ENCODE assay signal across 10 mouse cellular contexts in genomic region chr7:132657371-132658057, GRCm38 (mm10). TPM values are rescaled to one million over a fixed set of nuclear protein-coding genes. Genes with fewer than 3 reads are reported as not detected.
DNase-seq lines count a peak whose midpoint lies in the region; ATAC-seq and TF ChIP-seq lines count a peak whose summit lies in the region.
"Had no signal": no experiment of that assay in that cellular context is flagged by ENCODE, and none has a peak within 500 bp of the region (broad histone marks: within the 10 kb centered on the region; RNA-seq: fewer than 3 reads in every experiment).

No protein-coding gene starts in this region.

- H3K27ac ChIP-seq in heart, embryonic 13.5 days (replicated peaks): peak overlapping the region; percentile 79
- H3K27ac ChIP-seq in midbrain, embryonic 11.5 days (ENCODE audit: low read depth, low read length): no peak overlapping the region
- H3K27ac ChIP-seq in midbrain, postnatal 0 days (ENCODE audit: low read depth, low read length): no peak overlapping the region
- H3K27ac ChIP-seq in intestine, postnatal 0 days (ENCODE audit: low read depth, low read length): peak overlapping the region; percentile 28; the same call in 1 of the 2 replicates

- H3K36me3 ChIP-seq in heart, embryonic 13.5 days: no peaks in the 10 kb centered on the region
- no peaks in the 10 kb centered on the region for H3K36me3 ChIP-seq in midbrain, embryonic 11.5 days (ENCODE audit: control insufficient read depth, insufficient read depth, low read length)
- no peaks in the 10 kb centered on the region for H3K36me3 ChIP-seq in midbrain, postnatal 0 days (ENCODE audit: insufficient read depth, low read length)
- no peaks in the 10 kb centered on the region; the same call in 1 of the 2 replicates for H3K36me3 ChIP-seq in intestine, postnatal 0 days (ENCODE audit: control insufficient read depth, insufficient read depth)

- H3K9ac ChIP-seq in heart, embryonic 13.5 days: peak overlapping the region; percentile 64; the same call in 1 of the 2 replicates
- no peak overlapping the region for H3K9ac ChIP-seq in midbrain, embryonic 11.5 days (ENCODE audit: low read length)
- no peak overlapping the region for H3K9ac ChIP-seq in midbrain, postnatal 0 days (replicated peaks; ENCODE audit: low read length, poor library complexity, severe bottlenecking)
- no peak overlapping the region for H3K9ac ChIP-seq in intestine, postnatal 0 days (ENCODE audit: low read depth, low read length)

- H3K9me3 ChIP-seq in heart, embryonic 13.5 days: no peaks in the 10 kb centered on the region
- H3K9me3 ChIP-seq in midbrain, embryonic 11.5 days (ENCODE audit: control insufficient read depth, low read length): no peaks in the 10 kb centered on the region
- H3K9me3 ChIP-seq in midbrain, postnatal 0 days (ENCODE audit: low read length): no peaks in the 10 kb centered on the region
- H3K9me3 ChIP-seq in intestine, postnatal 0 days (ENCODE audit: control insufficient read depth): no peaks in the 10 kb centered on the region

- H3K27me3 ChIP-seq in heart, embryonic 13.5 days (replicated peaks): no peaks in the 10 kb centered on the region
- no peaks in the 10 kb centered on the region for H3K27me3 ChIP-seq in midbrain, embryonic 11.5 days (ENCODE audit: control insufficient read depth, insufficient read depth, low read length)
- H3K27me3 ChIP-seq in midbrain, postnatal 0 days (ENCODE audit: insufficient read depth, low read length): no peaks in the 10 kb centered on the region
- no peaks in the 10 kb centered on the region for H3K27me3 ChIP-seq in intestine, postnatal 0 days (replicated peaks; ENCODE audit: control insufficient read depth, insufficient read depth, low read length)

- TF ChIP-seq CTCF in midbrain, postnatal 0 days (IDR thresholded peaks at IDR 0.05): no peak
- no peak for TF ChIP-seq CTCF in intestine, postnatal 0 days (IDR thresholded peaks at IDR 0.05; ENCODE audit: low read depth)

- H3K4me3 ChIP-seq in heart, embryonic 13.5 days: no peak overlapping the region
- no peak overlapping the region for H3K4me3 ChIP-seq in midbrain, embryonic 11.5 days (ENCODE audit: low read depth, low read length)
- H3K4me3 ChIP-seq in midbrain, postnatal 0 days (ENCODE audit: low read depth, low read length): no peak overlapping the region
- no peak overlapping the region for H3K4me3 ChIP-seq in intestine, postnatal 0 days (ENCODE audit: low read depth, low read length)
- H3K4me3 ChIP-seq: erythroblast, embryonic 14.5 days had no signal

- no peak for ATAC-seq in heart, embryonic 13.5 days (ENCODE audit: extremely low read depth, insufficient number of reproducible peaks, low FRiP score, low TSS enrichment)
- ATAC-seq in midbrain, embryonic 11.5 days (ENCODE audit: low FRiP score): no peak
- no peak for ATAC-seq in midbrain, postnatal 0 days (ENCODE audit: low FRiP score)
- ATAC-seq in intestine, postnatal 0 days: no peak
- no peak for ATAC-seq in megakaryocyte progenitor cell, adult 5-6 weeks (replicated peaks; ENCODE audit: poor library complexity)

- H3K4me1 ChIP-seq in heart, embryonic 13.5 days: peaks cover 72% of the 10 kb centered on the region
- peaks cover 12% of the 10 kb centered on the region for H3K4me1 ChIP-seq in midbrain, embryonic 11.5 days (ENCODE audit: control insufficient read depth, insufficient read depth, low read length)
- H3K4me1 ChIP-seq in midbrain, postnatal 0 days (ENCODE audit: insufficient read depth, low read length): 0 out of 2 replicates have a peak, but pooled peaks cover 5% of the 10 kb centered on the region
- H3K4me1 ChIP-seq in intestine, postnatal 0 days (replicated peaks; ENCODE audit: control insufficient read depth, insufficient read depth, low read length): peaks cover 18% of the 10 kb centered on the region; the same call in 1 of the 2 replicates

- H3K4me2 ChIP-seq in heart, embryonic 13.5 days: peak overlapping the region; percentile 24; the same call in 1 of the 2 replicates
- no peak overlapping the region for H3K4me2 ChIP-seq in midbrain, embryonic 11.5 days
- H3K4me2 ChIP-seq in midbrain, postnatal 0 days (ENCODE audit: low read depth, low read length, poor library complexity, severe bottlenecking): no peak overlapping the region
- no peak overlapping the region for H3K4me2 ChIP-seq in intestine, postnatal 0 days (replicated peaks; ENCODE audit: low read depth)

- 53% methylated on average over 14 of the region's 14 CpGs for WGBS in heart, embryonic 13.5 days
- 33% methylated on average over 14 of the region's 14 CpGs for WGBS in midbrain, embryonic 11.5 days
- WGBS in midbrain, postnatal 0 days: 44% methylated on average over 14 of the region's 14 CpGs
- WGBS in intestine, postnatal 0 days: 58% methylated on average over 14 of the region's 14 CpGs

- no peak for DNase-seq in heart, adult 18-20 months
- peak; percentile 86 for DNase-seq in midbrain, embryonic 11.5 days (ENCODE audit: low spot score, missing footprints)
- DNase-seq in midbrain, postnatal 0 days (ENCODE audit: low spot score): no peak
- no peak for DNase-seq in layer of hippocampus, postnatal 36 days
- no peak for DNase-seq in testis, postnatal 14 days (ENCODE audit: low spot score)
- DNase-seq: adrenal gland, postnatal 25 days had no signal

RNA-seq across cellular contexts. Expression of gene Lhpp, which starts 47.1 kb away (rescaled TPM):
- polyA plus RNA-seq in heart, embryonic 13.5 days (2015; fragmentation: Nextera tagmentation; extraction: Ambion mirVana): 25.5 and 28.9 TPM in 2 replicates
- 10 to 100 TPM; 14.3 to 16.4 TPM for total RNA-seq in heart, adult 18-20 months (2021)
- polyA plus RNA-seq in midbrain, embryonic 11.5 days (2014; fragmentation: Nextera tagmentation; extraction: Ambion mirVana): 18.3 and 20.8 TPM in 2 replicates
- total RNA-seq in midbrain, postnatal 0 days (2014; rRNA removed): 36.2 and 49.8 TPM in 2 replicates
- 59.2 and 65.1 TPM in 2 replicates for polyA plus RNA-seq in midbrain, postnatal 0 days (2015; fragmentation: Nextera tagmentation; extraction: Ambion mirVana)
- polyA plus RNA-seq in intestine, postnatal 0 days (2015; fragmentation: Nextera tagmentation; extraction: Ambion mirVana): 52.0 and 54.5 TPM in 2 replicates
- total RNA-seq in megakaryocyte progenitor cell, adult 5-6 weeks (2015): 10.8 and 14.2 TPM in 2 replicates
- 9.1 and 11.2 TPM in 2 replicates for total RNA-seq in megakaryocyte progenitor cell, adult 5-6 weeks (2017)
- total RNA-seq in layer of hippocampus, postnatal 36 days (2021): 10 to 100 TPM; 25.5 to 26.0 TPM

RNA-seq across cellular contexts. Expression of gene Nkx1-2, which starts 58.1 kb away (rescaled TPM):
- 0.09 TPM in 1 of 2 replicates, not detected in the other for polyA plus RNA-seq in heart, embryonic 13.5 days (2015; fragmentation: Nextera tagmentation; extraction: Ambion mirVana)
- not detected for total RNA-seq in heart, adult 18-20 months (2021)
- 4.4 and 4.5 TPM in 2 replicates for polyA plus RNA-seq in midbrain, embryonic 11.5 days (2014; fragmentation: Nextera tagmentation; extraction: Ambion mirVana)
- total RNA-seq in midbrain, postnatal 0 days (2014; rRNA removed): 0.60 and 0.80 TPM in 2 replicates
- polyA plus RNA-seq in midbrain, postnatal 0 days (2015; fragmentation: Nextera tagmentation; extraction: Ambion mirVana): 0.10 and 0.37 TPM in 2 replicates
- 0.57 and 0.61 TPM in 2 replicates for polyA plus RNA-seq in intestine, postnatal 0 days (2015; fragmentation: Nextera tagmentation; extraction: Ambion mirVana)
- not detected in 2 replicates for total RNA-seq in megakaryocyte progenitor cell, adult 5-6 weeks (2015)
- not detected in 2 replicates for total RNA-seq in megakaryocyte progenitor cell, adult 5-6 weeks (2017)
- total RNA-seq in layer of hippocampus, postnatal 36 days (2021): not detected
- total RNA-seq: adrenal gland, postnatal 25 days had no signal
- polyA plus RNA-seq: erythroblast, embryonic 14.5 days had no signal

Comparison
In these comparisons a context has a peak if more than half of its experiments do, and no peak if none do; other contexts are left out.
1. H3K27ac ChIP-seq: peak in heart, embryonic 13.5 days (single experiment) and intestine, postnatal 0 days (single experiment); none in midbrain, embryonic 11.5 days (single experiment) and midbrain, postnatal 0 days (single experiment).